Mouse (Mus musculus) lung, adult 10 weeks (tissue): Measurements from ENCODE around the gene Tmem86a. TPM values are rescaled to one million over a fixed set of nuclear protein-coding genes. Genes with fewer than 3 reads are reported as not detected.

ENCODE experiments used
- polyA plus RNA-seq: library from polyadenylated mRNA; stranded (reverse); fragments of 350-450 nt; fragmentation: Illumina TruSeq; extraction: RNeasy Lipid Tissue Mini Kit (QIAGEN cat#74804); gene quantifications from one replicate; pipeline ENCODE4 v1.2.3, GENCODE M21; 2014; ENCODE audit warnings: low read depth, low replicate concordance; ENCODE audit not compliant: insufficient read depth

The Tmem86a gene
- 11.8 TPM for polyA plus RNA-seq

GRCm38 (mm10) chr7:47050366-47050765 lies at the start of gene Tmem86a:
Gene Tmem86a (plus strand): TSS chr7:47050601.

GRCm38 (mm10) chr7:47008168-47008993 lies 42.0 kb upstream of the Tmem86a start, which contains the start of gene Spty2d1:
Gene Spty2d1 (minus strand): TSS chr7:47008411.

Other genes starting within 250 kb of the Tmem86a start
- 317 TPM for gene Ldha, start 209.1 kb upstream of the Tmem86a start, polyA plus RNA-seq
- not detected for gene Ldhc, start 189.4 kb upstream of the Tmem86a start, polyA plus RNA-seq
- 82.7 TPM for gene Tsg101, start 130.6 kb upstream of the Tmem86a start, polyA plus RNA-seq
- gene Uevld, start 92.1 kb upstream of the Tmem86a start, polyA plus RNA-seq: 3.8 TPM
- not detected for gene Gm9999, start 67.0 kb upstream of the Tmem86a start, polyA plus RNA-seq
- gene Spty2d1, start 42.2 kb upstream of the Tmem86a start, polyA plus RNA-seq: 7.8 TPM
- 0.28 TPM for gene Ptpn5, start 83.1 kb downstream of the Tmem86a start, polyA plus RNA-seq
- gene Mrgpra6, start 154.3 kb downstream of the Tmem86a start, polyA plus RNA-seq: not detected
- gene Mrgpra9, start 202.2 kb downstream of the Tmem86a start, polyA plus RNA-seq: not detected